Mouse (Mus musculus): ENCODE results near the gene 4933428M09Rik. TPM values are rescaled to one million over a fixed set of nuclear protein-coding genes. Genes with fewer than 3 reads are reported as not detected.

4933428M09Rik gene
- not detected for polyA plus RNA-seq (2017; shearing (Covaris generic))

DNA sequence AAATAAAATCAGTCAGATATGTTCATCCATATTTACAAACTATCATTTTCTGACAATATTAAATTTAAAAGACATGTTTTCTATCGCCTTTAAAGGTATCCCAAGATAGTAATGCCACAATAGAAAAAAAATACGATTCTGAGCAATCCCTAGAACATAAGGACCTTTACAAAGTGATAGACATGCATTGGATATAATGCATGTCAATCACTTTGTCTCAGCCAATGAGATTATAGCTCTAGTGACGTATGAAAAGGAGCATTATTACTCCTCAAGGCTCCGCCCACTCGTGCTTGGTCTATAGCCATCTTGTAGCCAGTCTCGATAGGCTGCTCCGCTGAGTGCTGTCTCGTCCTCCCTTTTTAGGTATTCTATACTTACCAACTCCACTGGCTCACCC is at the start of gene 4933428M09Rik:
Gene 4933428M09Rik (plus strand): TSS at position 301 of the 400 bp plus-strand sequence.

DNA sequence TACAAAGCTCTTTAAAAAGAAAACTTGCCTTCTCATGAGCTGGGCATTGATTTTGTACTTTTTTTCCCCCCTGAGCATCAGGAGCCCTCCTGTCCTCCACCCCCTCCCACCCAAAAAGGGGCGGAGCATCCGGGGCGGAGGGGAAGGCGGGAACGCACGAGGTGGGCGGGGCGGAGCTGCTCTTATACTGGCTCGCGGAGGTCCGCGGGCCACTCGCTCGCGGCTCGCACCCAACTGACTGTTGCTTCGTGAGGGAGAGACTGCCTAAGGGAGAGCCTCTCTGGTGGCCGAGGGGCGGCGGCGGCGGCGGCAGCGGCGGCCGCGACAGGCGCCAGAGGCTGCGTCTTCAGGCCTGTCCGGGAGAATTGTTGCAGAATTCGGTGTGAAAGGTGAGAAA is 30.8 kb downstream of the 4933428M09Rik start, which contains the start of gene Mum1l1:
Gene Mum1l1 (plus strand): TSS at position 214 of the 397 bp plus-strand sequence.

Other genes with a start within 250 kb of the 4933428M09Rik start
- not detected for gene Serpina7, start 94.0 kb upstream of the 4933428M09Rik start, polyA plus RNA-seq (2017; shearing (Covaris generic))
- not detected for gene 4930513O06Rik, start 93.0 kb upstream of the 4933428M09Rik start, polyA plus RNA-seq (2017; shearing (Covaris generic))
- gene Mum1l1, start 30.8 kb downstream of the 4933428M09Rik start, polyA plus RNA-seq (2017; shearing (Covaris generic)), result not detected
- gene Trap1a, start 154.5 kb downstream of the 4933428M09Rik start, polyA plus RNA-seq (2017; shearing (Covaris generic)), result not detected

Data from effector memory CD4-positive, alpha-beta T cell, adult 7 months (primary cell).